ENCODE assay signal across 24 mouse cellular contexts in genomic region chr10:14059581-14059980, GRCm38 (mm10).
DNase-seq lines count a peak whose midpoint lies in the region; ATAC-seq and TF ChIP-seq lines count a peak whose summit lies in the region.
"Had no signal": no experiment of that assay in that cellular context is flagged by ENCODE, and none has a peak within 500 bp of the region (broad histone marks: within the 10 kb centered on the region; RNA-seq: fewer than 3 reads in every experiment).

No protein-coding gene starts in this region.

- WGBS in midbrain, embryonic 16.5 days, result 92% methylated on average over 2 of the region's 2 CpGs

- no peak overlapping the region for H3K9ac ChIP-seq in midbrain, embryonic 16.5 days (ENCODE audit: low read depth, low read length)
- H3K9ac ChIP-seq: embryonic facial prominence, embryonic 12.5 days; forebrain, postnatal 0 days; hindbrain, embryonic 15.5 days; neural tube, embryonic 12.5 days had no signal

- no peak overlapping the region for H3K4me2 ChIP-seq in midbrain, embryonic 16.5 days (ENCODE audit: low read length)
- H3K4me2 ChIP-seq: embryonic facial prominence, embryonic 12.5 days; hindbrain, embryonic 15.5 days; neural tube, embryonic 12.5 days had no signal

- peak overlapping the region; percentile 24 for H3K27ac ChIP-seq in gastrocnemius, adult 2 months
- H3K27ac ChIP-seq in midbrain, embryonic 16.5 days (ENCODE audit: low read length), result no peak overlapping the region
- H3K27ac ChIP-seq: embryonic facial prominence, embryonic 12.5 days; heart, embryonic 10.5 days; hindbrain, embryonic 15.5 days; midbrain, embryonic 10.5 days; neural tube, embryonic 12.5 days had no signal

- TF ChIP-seq CTCF in gastrocnemius, adult 2 months (IDR thresholded peaks at IDR 0.05), result no peak

- H3K4me3 ChIP-seq in gastrocnemius, adult 2 months, result no peak overlapping the region
- no peak overlapping the region for H3K4me3 ChIP-seq in midbrain, embryonic 16.5 days (ENCODE audit: low read depth, low read length)
- H3K4me3 ChIP-seq: embryonic facial prominence, embryonic 12.5 days; heart, embryonic 10.5 days; hindbrain, embryonic 15.5 days; midbrain, embryonic 10.5 days; neural tube, embryonic 12.5 days had no signal

- H3K27me3 ChIP-seq in midbrain, embryonic 16.5 days (ENCODE audit: control insufficient read depth, insufficient read depth, low read depth, low read length), result no peaks in the 10 kb centered on the region
- H3K27me3 ChIP-seq: embryonic facial prominence, embryonic 12.5 days; hindbrain, embryonic 15.5 days; neural tube, embryonic 12.5 days; Patski had no signal

- H3K36me3 ChIP-seq in midbrain, embryonic 16.5 days (ENCODE audit: control insufficient read depth, insufficient read depth, low read length), result no peaks in the 10 kb centered on the region
- H3K36me3 ChIP-seq: embryonic facial prominence, embryonic 12.5 days; heart, embryonic 10.5 days; hindbrain, embryonic 15.5 days; midbrain, embryonic 10.5 days; neural tube, embryonic 12.5 days had no signal

- DNase-seq in gastrocnemius, adult 2 months, result no peak
- DNase-seq in gastrocnemius, postnatal 10 days, result no peak
- DNase-seq in CD4-positive helper T cell, adult 2 months (ENCODE audit: low read depth, low spot score), result peak; percentile 69
- no peak for DNase-seq in Muller cell, postnatal 12 days (ENCODE audit: inconsistent ontology term)
- DNase-seq: adrenal gland, adult 2 months; cerebellum, adult 11 months; cerebellum, adult 9-11 months; forebrain, postnatal 0 days; gastrocnemius, postnatal 36 days; kidney, adult 9 months; kidney, postnatal 36 days; layer of hippocampus, adult 9-11 months; lung, postnatal 4 days; thymus, postnatal 36 days had no signal

- intact Hi-C loops in gastrocnemius, adult 2 months (cut with DNase I), result no loop called here

- ATAC-seq in granulocyte monocyte progenitor cell, adult 5-6 weeks (replicated peaks; ENCODE audit: poor library complexity, severe bottlenecking), result peak; percentile 21; the same call in 1 of the 2 replicates
- peak; percentile 39; the same call in 1 of the 2 replicates for ATAC-seq in neutrophil, adult 5-6 weeks (ENCODE audit: extremely low read depth, insufficient number of reproducible peaks, low FRiP score, poor library complexity, severe bottlenecking)
- no peak for ATAC-seq in midbrain, embryonic 16.5 days
- ATAC-seq: forebrain, postnatal 0 days; intestine, embryonic 16.5 days; Patski had no signal

- H3K4me1 ChIP-seq in midbrain, embryonic 16.5 days (ENCODE audit: control insufficient read depth, insufficient read depth, low read length), result peaks cover 17% of the 10 kb centered on the region

- no peaks in the 10 kb centered on the region for H3K9me3 ChIP-seq in midbrain, embryonic 16.5 days (replicated peaks; ENCODE audit: control insufficient read depth, low read length, poor library complexity, severe bottlenecking)
- H3K9me3 ChIP-seq: embryonic facial prominence, embryonic 12.5 days; heart, embryonic 10.5 days; hindbrain, embryonic 15.5 days; midbrain, embryonic 10.5 days; neural tube, embryonic 12.5 days had no signal
